Mouse (Mus musculus) layer of hippocampus, adult 11-12 months (tissue): ENCODE measurements around the gene Lrrc2.
A peak's percentile ranks its signal among the peaks of the same experiment; 100 is the strongest.

Experiments used
- DNase-seq: peaks from one replicate; pipeline ENCODE4 v3.0.0; 2022; ENCODE audit warnings: low spot score

The Lrrc2 gene

GRCm38 (mm10) chr9:110947900-110948299 lies 3.4 kb upstream of the Lrrc2 start:
- no peak for DNase-seq

- no peak for DNase-seq
Measured at GRCm38 (mm10) chr9:110948813-110949310, 2.5 kb upstream of the Lrrc2 start.

DNA sequence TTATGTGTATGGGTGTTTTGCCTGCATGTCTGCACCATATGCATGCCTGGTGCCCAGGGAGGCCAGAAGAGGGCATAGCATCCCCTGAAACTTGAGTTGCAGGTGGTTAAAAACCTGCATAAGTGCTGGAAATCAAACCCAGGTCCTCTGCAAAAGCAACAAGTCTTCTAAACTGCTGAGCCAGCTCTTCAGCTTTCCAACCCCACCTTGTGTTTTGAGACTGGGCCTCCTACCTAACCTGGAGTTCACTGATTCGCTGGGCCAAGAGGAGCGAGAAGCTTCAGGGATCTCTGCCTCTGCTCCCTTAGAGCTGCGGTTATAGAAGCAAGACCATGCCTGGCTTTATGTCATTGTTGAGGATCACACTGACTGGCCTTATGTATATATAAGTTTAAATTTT lies 1.2 kb upstream of the Lrrc2 start:
- no peak for DNase-seq

DNA sequence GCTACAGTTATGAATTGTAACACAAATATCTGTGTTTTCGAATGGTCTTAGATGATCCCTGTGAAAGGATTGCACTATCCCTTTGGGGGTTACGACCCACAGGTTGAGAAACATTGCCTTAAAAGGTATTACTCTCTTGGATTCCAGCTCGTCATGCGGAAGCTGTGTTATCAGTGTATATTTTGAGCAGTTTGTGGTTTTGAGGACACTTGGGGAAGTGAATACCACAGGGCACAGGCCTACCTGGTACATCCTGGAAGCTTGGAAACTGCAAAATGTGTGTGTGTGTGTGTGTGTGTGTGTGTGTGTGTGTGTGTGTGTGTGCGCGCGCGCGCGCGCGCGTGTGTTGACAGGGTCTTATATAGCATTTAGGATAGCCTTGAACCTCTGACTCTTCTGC lies 521 bp downstream of the Lrrc2 start:
- DNase-seq: no peak

DNA sequence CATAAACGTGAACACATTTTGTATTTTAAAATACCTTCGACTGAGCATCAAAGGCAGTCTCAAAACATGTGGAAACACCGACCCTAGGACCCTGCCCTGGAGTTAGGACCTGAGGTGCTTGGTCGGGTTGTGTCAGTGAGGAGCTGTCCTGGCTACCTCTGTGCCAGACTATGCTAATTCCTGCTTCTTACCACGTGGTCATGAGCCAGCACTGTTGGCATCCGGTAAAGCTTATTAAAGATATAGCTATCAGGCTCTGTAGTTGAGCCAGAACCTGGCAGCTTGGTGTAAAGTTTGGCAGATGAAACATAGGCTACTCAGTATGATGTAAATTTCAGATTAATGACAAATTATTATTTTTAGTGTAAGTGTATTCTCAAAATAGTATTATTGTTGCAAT lies 1.1 kb downstream of the Lrrc2 start:
- no peak for DNase-seq

GRCm38 (mm10) chr9:110952931-110953549 lies 1.7 kb downstream of the Lrrc2 start:
- no peak for DNase-seq

- peak; percentile 76 for DNase-seq
Measured at GRCm38 (mm10) chr9:110953550-110954461, 2.5 kb downstream of the Lrrc2 start.

GRCm38 (mm10) chr9:110954681-110955445 lies 3.5 kb downstream of the Lrrc2 start:
- no peak for DNase-seq

DNA sequence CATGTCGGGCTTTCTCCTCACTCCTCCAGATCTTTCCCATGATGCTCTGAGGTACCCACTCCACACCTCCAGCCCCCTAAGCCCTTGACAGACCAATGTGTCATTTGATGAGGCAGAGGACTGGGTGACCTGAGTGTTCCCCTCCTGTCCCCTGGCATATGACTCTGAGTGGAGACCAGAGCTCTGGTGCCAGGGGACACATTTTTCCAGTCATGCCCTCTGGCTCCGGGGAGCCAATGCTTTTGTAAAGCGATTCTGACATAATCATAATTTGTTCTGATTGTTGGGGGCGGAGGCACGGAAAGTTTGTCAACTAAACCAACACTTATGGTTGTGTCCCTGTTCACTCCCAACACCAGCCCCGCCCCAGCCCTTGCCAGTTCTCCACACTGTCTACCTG lies 4.6 kb downstream of the Lrrc2 start:
- DNase-seq: no peak

DNA sequence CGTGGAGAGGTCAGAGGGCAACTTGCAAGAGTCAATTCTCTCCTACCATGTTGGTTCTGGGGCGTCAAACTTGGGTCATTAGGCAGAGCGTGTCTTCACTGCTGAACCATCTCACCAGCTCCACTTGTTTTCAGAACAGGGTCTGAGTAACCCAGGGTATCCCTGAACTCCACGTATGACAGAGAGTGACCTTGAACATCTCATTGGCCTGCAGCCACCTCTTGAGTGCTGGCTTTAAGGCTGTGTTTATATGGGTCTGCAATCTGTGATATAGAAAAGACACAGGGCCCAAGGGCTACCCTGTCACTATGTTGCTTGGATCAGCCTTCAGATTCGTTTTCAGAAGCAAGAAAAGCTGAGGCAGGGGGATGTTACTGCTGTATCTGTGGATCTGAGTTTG lies 8.3 kb downstream of the Lrrc2 start:
- no peak for DNase-seq

GRCm38 (mm10) chr9:110960230-110961149 lies 9.1 kb downstream of the Lrrc2 start:
- no peak for DNase-seq

- DNase-seq: no peak
Measured at GRCm38 (mm10) chr9:110961386-110961785, 10.0 kb downstream of the Lrrc2 start.

- DNase-seq: no peak
Measured at GRCm38 (mm10) chr9:110963566-110964115, 12.3 kb downstream of the Lrrc2 start.

- no peak for DNase-seq
Measured at GRCm38 (mm10) chr9:110965062-110965909, 13.9 kb downstream of the Lrrc2 start.

- no peak for DNase-seq
Measured at GRCm38 (mm10) chr9:110965910-110966231, 14.5 kb downstream of the Lrrc2 start.

DNA sequence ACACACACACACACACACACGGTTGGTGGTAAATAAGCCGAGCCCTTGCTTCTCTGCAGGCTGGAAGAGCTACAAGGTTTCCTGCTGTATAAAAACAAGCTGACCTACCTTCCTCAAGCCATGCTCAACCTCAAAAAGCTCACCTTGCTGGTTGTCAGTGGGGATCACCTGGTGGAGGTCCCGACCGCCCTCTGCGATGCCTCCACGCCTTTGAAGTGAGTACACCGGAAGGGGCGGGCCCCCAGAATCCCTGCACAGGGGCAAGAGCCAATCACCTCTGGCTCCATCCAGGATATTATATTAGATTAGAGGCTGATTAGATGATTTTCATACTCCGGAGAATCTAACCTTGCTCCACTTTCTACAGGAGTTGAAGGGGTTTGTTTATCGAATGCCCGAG lies 28.1 kb downstream of the Lrrc2 start:
- DNase-seq: no peak

GRCm38 (mm10) chr9:110982351-110982750 lies 31.0 kb downstream of the Lrrc2 start:
- DNase-seq: no peak

GRCm38 (mm10) chr9:110984096-110984495 lies 32.8 kb downstream of the Lrrc2 start:
- no peak for DNase-seq

DNA sequence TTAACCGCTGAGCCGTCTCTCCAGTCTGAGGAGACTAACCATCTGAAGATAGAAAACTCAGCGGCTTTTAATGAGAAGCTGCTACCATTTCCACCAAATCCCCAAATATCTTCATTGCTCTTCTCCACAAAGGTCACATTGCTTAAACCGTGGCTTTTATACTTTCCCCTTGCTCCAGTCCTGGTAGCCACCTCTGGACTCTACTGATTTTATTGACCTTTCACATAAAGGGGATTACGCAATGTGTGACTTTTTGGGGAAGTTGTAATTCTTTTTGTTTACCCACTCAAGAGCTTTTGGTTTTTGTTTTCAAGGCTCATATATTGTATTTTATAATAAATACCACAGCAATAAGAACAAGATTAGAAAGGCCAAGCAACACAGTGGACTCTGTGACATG lies 34.2 kb downstream of the Lrrc2 start:
- no peak for DNase-seq

DNA sequence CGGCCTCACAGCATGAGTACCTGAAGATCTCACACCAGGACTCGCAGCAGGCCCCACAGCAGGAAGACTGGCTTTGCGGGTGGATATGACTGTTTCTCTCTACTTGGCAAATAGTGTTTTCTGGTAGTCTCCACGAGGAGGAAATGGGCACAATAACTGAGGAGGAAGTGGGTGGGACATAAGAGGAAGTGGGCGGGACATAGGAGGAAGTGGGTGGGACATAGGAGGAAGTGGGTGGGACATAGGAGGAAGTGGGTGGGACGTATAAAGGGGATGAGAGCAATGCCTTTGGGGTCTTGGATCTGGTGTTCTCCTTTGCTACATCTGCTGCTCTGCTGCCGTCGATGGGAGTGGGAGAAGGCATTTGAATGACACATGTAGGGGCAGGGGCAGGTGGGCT lies 34.6 kb downstream of the Lrrc2 start:
- no peak for DNase-seq
